Mouse (Mus musculus): ENCODE results near the gene Peg12. TPM values are rescaled to one million over a fixed set of nuclear protein-coding genes. Genes with fewer than 3 reads are reported as not detected.
A peak's percentile ranks its signal among the peaks of the same experiment; 100 is the strongest.

The Peg12 gene
- 1 to 10 TPM; 1.2 to 1.4 TPM for total RNA-seq (2021)
- long read RNA-seq, experiment 1, result 0 reads
- long read RNA-seq, experiment 2, partial matches to known transcripts, result 0 of 1 reads
- long read RNA-seq, experiment 2, other reads (novel, unspliced or antisense), result 0 of 1 reads

- peak; percentile 12 to 40 for DNase-seq (ENCODE audit: low spot score in 2 of 2)
Observed at GRCm38 (mm10) chr7:62463878-62464755, at the start of gene Peg12. Peg12 (minus strand) TSS chr7:62464510.

GRCm38 (mm10) chr7:62486139-62486538 lies 21.8 kb upstream of the Peg12 start:
- DNase-seq (ENCODE audit: low spot score in 2 of 2), result no peak

- DNase-seq (ENCODE audit: low spot score in 2 of 2), result peak in 1 of 2 experiments; percentile 12
Observed at GRCm38 (mm10) chr7:62463007-62463877, 1.1 kb downstream of the Peg12 start.

- no peak for DNase-seq (ENCODE audit: low spot score in 2 of 2)
Observed at GRCm38 (mm10) chr7:62462229-62463006, 1.9 kb downstream of the Peg12 start.

- DNase-seq (ENCODE audit: low spot score in 2 of 2), result no peak
Observed at GRCm38 (mm10) chr7:62452353-62452752, 12.0 kb downstream of the Peg12 start.

- DNase-seq (ENCODE audit: low spot score in 2 of 2), result no peak
Observed at GRCm38 (mm10) chr7:62445431-62446165, 18.7 kb downstream of the Peg12 start.

- no peak for DNase-seq (ENCODE audit: low spot score in 2 of 2)
Observed at GRCm38 (mm10) chr7:62436394-62436793, 27.9 kb downstream of the Peg12 start.

GRCm38 (mm10) chr7:62433243-62433642 lies 31.1 kb downstream of the Peg12 start:
- DNase-seq (ENCODE audit: low spot score in 2 of 2), result no peak

- DNase-seq (ENCODE audit: low spot score in 2 of 2), result peak in 1 of 2 experiments; percentile 19
Observed at GRCm38 (mm10) chr7:62428337-62428736, 36.0 kb downstream of the Peg12 start.

GRCm38 (mm10) chr7:62423210-62423609 lies 41.1 kb downstream of the Peg12 start:
- DNase-seq (ENCODE audit: low spot score in 2 of 2), result no peak

GRCm38 (mm10) chr7:62420566-62420965 lies 43.7 kb downstream of the Peg12 start:
- DNase-seq (ENCODE audit: low spot score in 2 of 2), result no peak

- DNase-seq (ENCODE audit: low spot score in 2 of 2), result peak; percentile 78 to 85
Observed at GRCm38 (mm10) chr7:62419493-62420360, 44.6 kb downstream of the Peg12 start, which contains the start of gene Mkrn3. Mkrn3 (minus strand) TSS chr7:62420139.

- no peak for DNase-seq (ENCODE audit: low spot score in 2 of 2)
Observed at GRCm38 (mm10) chr7:62419105-62419492, 45.2 kb downstream of the Peg12 start.

GRCm38 (mm10) chr7:62418346-62418745 lies 46.0 kb downstream of the Peg12 start:
- peak; percentile 14 to 17 for DNase-seq (ENCODE audit: low spot score in 2 of 2)

- DNase-seq (ENCODE audit: low spot score in 2 of 2), result no peak
Observed at GRCm38 (mm10) chr7:62416173-62416572, 48.1 kb downstream of the Peg12 start.

- DNase-seq (ENCODE audit: low spot score in 2 of 2), result no peak
Observed at GRCm38 (mm10) chr7:62415222-62415621, 49.1 kb downstream of the Peg12 start.
